Mouse (Mus musculus) limb, embryonic 12.5 days (tissue): ENCODE data around the gene Stk4. TPM values are rescaled to one million over a fixed set of nuclear protein-coding genes. Genes with fewer than 3 reads are reported as not detected.
A peak's percentile ranks its signal among the peaks of the same experiment; 100 is the strongest.

ENCODE experiments used
- ATAC-seq: fragments of 200-750 bp; cut with Nextera tagmentation; 2 replicates; pipeline ENCODE4 v1.8.0; 2017; ENCODE audit warnings: low read depth, moderate TSS enrichment; ENCODE audit not compliant: insufficient number of reproducible peaks, insufficient read depth, low FRiP score, low TSS enrichment
- H3K27ac ChIP-seq: fragments of 300-500 bp; sonication (generic); 2 replicates; pipeline ENCODE4 v1.5.1; 2016; ENCODE audit warnings: mild to moderate bottlenecking, moderate library complexity
- H3K27me3 ChIP-seq: fragments of 300-500 bp; sonication (generic); 2 replicates; pipeline ENCODE4 v1.6.1; 2016; ENCODE audit warnings: mild to moderate bottlenecking, moderate library complexity
- H3K36me3 ChIP-seq: fragments of 300-500 bp; sonication (generic); 2 replicates; pipeline ENCODE4 v1.6.1; 2016; ENCODE audit warnings: mild to moderate bottlenecking, moderate library complexity
- H3K4me1 ChIP-seq: fragments of 300-500 bp; sonication (generic); replicated peaks from 2 replicates; pipeline ENCODE4 v1.6.1; 2016
- H3K4me2 ChIP-seq: fragments of 300-500 bp; sonication (generic); 2 replicates; pipeline ENCODE4 v1.6.1; 2016; ENCODE audit warnings: mild to moderate bottlenecking, moderate library complexity
- H3K4me3 ChIP-seq: fragments of 300-500 bp; sonication (generic); replicated peaks from 2 replicates; pipeline ENCODE4 v1.5.1; 2016; ENCODE audit warnings: mild to moderate bottlenecking
- H3K9ac ChIP-seq: fragments of 300-500 bp; sonication (generic); replicated peaks from 2 replicates; pipeline ENCODE4 v1.6.1; 2016; ENCODE audit warnings: mild to moderate bottlenecking, moderate library complexity
- H3K9me3 ChIP-seq: fragments of 300-500 bp; sonication (generic); 2 replicates; pipeline ENCODE4 v1.6.1; 2016; ENCODE audit warnings: mild to moderate bottlenecking, moderate library complexity
- WGBS: fragments of 180-500 bp; shearing (Covaris S2); methylation state at CpG from one replicate; pipeline ENCODE4 v1.1.7; 2016; 5-methylcytosine and 5-hydroxymethylcytosine counted together
- polyA plus RNA-seq: library from polyadenylated mRNA; unstranded; fragments of >200 nt; fragmentation: Nextera tagmentation; extraction: Ambion mirVana; gene quantifications from 2 replicates; pipeline ENCODE4 v1.2.1, GENCODE M21; 2016

Stk4 gene
- polyA plus RNA-seq, 1 experiment from 2014 or later, result 29.6 TPM

DNA sequence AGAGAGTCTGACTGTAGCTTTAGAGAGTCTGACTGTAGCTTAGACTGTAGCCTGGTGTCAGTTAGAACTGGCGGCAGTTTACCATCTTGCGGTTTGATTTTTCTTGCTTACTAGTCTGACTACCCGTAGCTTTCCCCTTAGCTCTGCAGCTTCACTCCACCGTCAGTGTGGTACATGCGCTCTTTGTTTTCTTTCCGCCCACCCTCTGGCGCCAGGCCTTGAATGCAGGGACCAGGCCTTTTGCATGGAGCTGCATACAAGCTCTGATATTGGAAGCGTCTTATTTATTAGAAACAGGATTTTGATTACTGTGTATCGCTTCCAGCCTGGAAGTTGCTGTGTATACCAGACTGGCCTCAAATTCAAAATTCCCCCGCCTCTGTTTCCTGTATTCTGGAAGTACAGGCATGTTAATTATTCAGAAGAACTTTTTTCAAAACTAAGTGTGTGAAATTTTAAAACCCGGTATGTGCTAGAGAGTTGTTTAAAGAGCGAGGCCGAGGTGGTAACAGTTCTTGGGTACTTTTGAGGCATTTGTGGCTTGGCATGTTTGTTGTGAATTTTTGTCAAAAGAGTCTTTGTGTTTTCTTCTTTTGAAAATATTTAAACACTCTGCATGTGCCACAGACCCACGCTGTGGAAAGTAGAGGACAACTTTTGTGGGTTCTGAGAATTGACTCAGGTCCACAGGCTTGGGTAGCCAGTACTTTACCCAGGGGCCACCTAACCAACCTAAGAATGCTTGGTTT is 36.3 kb downstream of the Stk4 start:
- peaks cover 38% of the 10 kb centered on the region; the same call in 1 of the 2 replicates for H3K36me3 ChIP-seq
- no peaks in the 10 kb centered on the region for H3K9me3 ChIP-seq
- H3K4me2 ChIP-seq, result no peak overlapping the region
- no peak for ATAC-seq
- WGBS, result 88% methylated on average over 14 of the region's 14 CpGs
- peaks cover 22% of the 10 kb centered on the region for H3K4me1 ChIP-seq
- H3K27ac ChIP-seq, result peak overlapping the region; percentile 59
- H3K27me3 ChIP-seq, result no peaks in the 10 kb centered on the region
- no peak overlapping the region for H3K4me3 ChIP-seq
- no peak overlapping the region for H3K9ac ChIP-seq

DNA sequence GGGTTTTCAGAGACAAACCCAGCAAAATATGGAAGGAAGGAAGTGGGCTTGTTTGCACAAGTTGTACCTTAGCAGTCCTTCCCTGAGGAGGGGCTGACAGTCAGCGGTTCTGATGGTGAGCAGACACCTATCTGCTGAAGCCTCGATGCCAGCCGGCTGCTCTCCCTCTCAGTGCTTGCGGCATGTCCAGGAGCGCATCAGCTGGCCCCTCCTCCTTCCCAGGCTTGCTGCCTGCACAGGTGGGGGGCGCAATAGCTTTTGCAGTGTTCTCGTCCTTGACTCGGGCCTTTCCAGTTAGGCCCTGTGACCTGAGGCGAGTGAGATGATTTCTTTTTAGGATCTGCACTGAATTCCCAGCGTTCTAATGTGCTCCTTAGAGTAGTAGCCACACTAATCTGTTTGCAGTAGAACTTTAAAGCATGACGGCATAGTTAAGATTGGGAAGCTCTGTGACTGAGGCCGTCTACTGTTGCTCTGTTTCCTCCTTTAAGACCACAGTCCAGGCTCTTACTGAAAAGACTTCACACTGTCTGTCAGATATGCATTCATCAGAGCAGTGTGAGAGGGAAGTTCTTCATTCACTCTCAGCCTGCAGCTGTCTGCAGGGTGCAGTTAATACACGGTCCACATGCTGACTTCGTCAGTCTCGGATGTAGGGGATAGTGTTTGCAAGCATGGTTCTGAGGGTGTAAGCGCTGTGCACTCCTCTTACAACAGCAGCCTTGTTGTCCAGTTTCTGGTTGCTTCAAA is 37.2 kb downstream of the Stk4 start:
- Histone ChIP-seq H3K4me2 (no peak overlapping the region), H3K27ac (peak overlapping the region; percentile 54)
- no peak for ATAC-seq

DNA sequence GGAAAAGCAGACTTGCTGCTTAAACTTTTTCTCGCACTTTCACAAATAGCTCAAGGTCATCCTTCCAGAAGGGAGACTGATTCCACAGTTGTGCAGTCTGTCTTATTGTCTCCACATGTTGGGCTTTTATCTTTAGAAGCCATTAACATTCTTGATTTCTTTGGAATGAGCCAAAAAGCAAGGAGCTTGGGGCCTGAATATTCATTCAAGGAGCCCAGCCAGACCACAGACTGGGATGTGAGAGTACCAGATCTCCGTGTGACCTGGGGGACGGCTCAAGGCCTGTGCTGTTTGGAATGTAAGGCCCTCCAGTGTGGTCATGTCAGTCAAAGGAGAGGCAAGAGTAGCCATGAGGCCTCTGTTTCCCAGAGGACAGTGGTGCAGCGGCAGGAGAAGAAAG is 38.4 kb downstream of the Stk4 start:
- no peak for ATAC-seq
- no peak overlapping the region for H3K4me3 ChIP-seq
- H3K27ac ChIP-seq, result peak overlapping the region; percentile 68
- 58% methylated on average over 4 of the region's 4 CpGs for WGBS
- H3K9ac ChIP-seq, result no peak overlapping the region
- peaks cover 29% of the 10 kb centered on the region; the same call in 1 of the 2 replicates for H3K36me3 ChIP-seq
- H3K4me2 ChIP-seq, result no peak overlapping the region
- H3K27me3 ChIP-seq, result no peaks in the 10 kb centered on the region
- peaks cover 22% of the 10 kb centered on the region for H3K4me1 ChIP-seq
- H3K9me3 ChIP-seq, result no peaks in the 10 kb centered on the region

More for the DNA sequence above, 37.2 kb downstream of the Stk4 start:
- H3K4me1 ChIP-seq, result peaks cover 22% of the 10 kb centered on the region
- H3K27me3 ChIP-seq, result no peaks in the 10 kb centered on the region
- peaks cover 34% of the 10 kb centered on the region; the same call in 1 of the 2 replicates for H3K36me3 ChIP-seq
- whole genome bisulfite sequencing, result 75% methylated on average over 16 of the region's 16 CpGs
- no peaks in the 10 kb centered on the region for H3K9me3 ChIP-seq
- H3K9ac ChIP-seq, result no peak overlapping the region
- no peak overlapping the region for H3K4me3 ChIP-seq

DNA sequence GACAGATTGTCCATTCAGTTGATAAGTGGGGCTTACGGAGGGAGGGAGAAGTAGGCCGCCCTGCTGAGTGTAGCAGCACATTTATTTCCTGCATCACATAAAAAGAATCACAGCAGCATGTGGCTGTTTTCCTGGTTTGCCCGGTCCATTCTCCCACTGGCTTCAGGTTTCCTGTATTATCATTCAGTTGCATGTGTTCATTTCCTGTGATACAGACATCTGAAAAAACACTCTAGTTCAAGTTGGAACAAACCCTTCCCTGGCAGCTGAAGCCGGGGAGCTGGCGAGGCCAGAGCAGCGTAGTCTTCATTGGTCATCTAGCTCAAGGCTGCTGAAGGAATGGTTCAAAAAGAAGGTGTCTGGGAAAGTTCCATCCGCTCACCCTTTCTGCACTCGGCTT is 41.4 kb downstream of the Stk4 start:
- Histone ChIP-seq H3K4me1 (peaks cover 44% of the 10 kb centered on the region), H3K9ac (no peak overlapping the region), H3K27ac (no peak overlapping the region), H3K4me2 (no peak overlapping the region), H3K4me3 (no peak overlapping the region), H3K27me3 (no peaks in the 10 kb centered on the region), H3K36me3 (peaks cover 16% of the 10 kb centered on the region; the same call in 1 of the 2 replicates), H3K9me3 (no peaks in the 10 kb centered on the region)
- WGBS, result 83% methylated on average over 8 of the region's 8 CpGs
- no peak for ATAC-seq

DNA sequence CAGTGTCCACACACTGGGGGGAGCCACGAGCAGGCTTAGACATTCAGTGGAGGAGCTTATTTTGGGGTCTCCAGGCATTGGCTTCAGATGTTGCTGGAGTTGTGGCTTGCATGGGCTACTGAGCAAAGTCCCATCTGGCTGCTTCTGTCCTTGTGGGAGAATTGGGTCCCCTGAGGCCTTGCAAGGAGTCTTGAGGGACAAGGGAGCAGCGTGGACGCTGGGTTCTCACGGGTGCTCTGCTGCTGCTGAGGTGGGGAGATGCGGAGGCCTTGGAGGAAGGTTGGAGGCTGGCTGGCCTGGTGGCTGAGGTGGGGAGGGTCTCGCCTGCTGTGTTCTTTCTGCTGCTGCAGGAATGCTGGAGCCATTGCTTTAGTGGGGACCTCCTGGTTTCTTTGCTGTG is 43.9 kb downstream of the Stk4 start:
- peaks cover 26% of the 10 kb centered on the region for H3K4me1 ChIP-seq
- no peak for ATAC-seq
- H3K27me3 ChIP-seq, result no peaks in the 10 kb centered on the region
- peak overlapping the region; percentile 59; the same call in 1 of the 2 replicates for H3K27ac ChIP-seq
- 90% methylated on average over 6 of the region's 6 CpGs for WGBS
- H3K9ac ChIP-seq, result no peak overlapping the region
- H3K9me3 ChIP-seq, result no peaks in the 10 kb centered on the region
- H3K36me3 ChIP-seq, result peaks cover 15% of the 10 kb centered on the region
- no peak overlapping the region for H3K4me2 ChIP-seq
- no peak overlapping the region for H3K4me3 ChIP-seq

DNA sequence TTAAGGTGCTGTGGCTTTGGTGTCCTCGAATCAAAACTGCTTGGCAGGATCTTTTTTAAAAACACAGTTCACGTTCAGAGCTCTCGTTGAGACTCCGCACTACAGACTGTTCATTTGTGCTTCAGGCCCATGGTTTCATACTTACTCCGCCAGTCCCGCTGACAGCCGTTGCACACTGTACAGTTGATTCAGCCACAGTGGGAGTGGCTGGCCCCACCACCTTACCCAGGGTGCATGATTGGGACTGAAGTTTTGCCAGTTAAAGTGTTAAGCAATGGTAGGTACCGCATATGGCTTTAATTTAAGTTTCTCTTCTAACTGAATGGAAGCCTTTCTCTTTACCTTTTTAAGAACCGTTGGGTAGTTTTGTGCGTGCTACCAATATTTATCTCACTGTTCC is 45.4 kb downstream of the Stk4 start:
- Histone ChIP-seq H3K4me1 (peaks cover 26% of the 10 kb centered on the region), H3K4me3 (no peak overlapping the region), H3K9me3 (no peaks in the 10 kb centered on the region), H3K27ac (peak overlapping the region; percentile 81), H3K9ac (no peak overlapping the region), H3K36me3 (peaks cover 30% of the 10 kb centered on the region), H3K27me3 (no peaks in the 10 kb centered on the region), H3K4me2 (no peak overlapping the region)
- 52% methylated on average over 10 of the region's 10 CpGs for WGBS
- peak; percentile 87 for ATAC-seq

DNA sequence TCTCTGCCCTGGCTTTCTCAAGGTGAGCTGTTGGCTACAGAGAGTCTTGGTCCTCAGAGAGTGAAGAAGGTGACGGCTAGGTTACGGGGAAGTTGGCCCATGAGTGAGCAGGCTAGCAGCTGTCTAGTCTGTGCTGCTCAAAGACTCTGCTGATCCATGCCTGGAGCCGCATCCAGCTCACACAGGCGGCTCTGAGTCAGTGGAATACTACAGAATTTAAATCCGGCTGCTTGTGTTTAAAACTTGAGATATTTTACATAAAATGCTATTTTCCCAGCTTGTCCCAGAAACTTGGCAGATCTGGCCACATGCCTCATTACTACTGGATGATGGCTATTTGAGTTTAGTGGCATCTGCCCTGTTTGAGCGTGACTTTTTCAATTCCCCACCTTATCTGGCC is 49.4 kb downstream of the Stk4 start:
- Histone ChIP-seq H3K4me3 (no peak overlapping the region), H3K36me3 (peaks cover 42% of the 10 kb centered on the region)

DNA sequence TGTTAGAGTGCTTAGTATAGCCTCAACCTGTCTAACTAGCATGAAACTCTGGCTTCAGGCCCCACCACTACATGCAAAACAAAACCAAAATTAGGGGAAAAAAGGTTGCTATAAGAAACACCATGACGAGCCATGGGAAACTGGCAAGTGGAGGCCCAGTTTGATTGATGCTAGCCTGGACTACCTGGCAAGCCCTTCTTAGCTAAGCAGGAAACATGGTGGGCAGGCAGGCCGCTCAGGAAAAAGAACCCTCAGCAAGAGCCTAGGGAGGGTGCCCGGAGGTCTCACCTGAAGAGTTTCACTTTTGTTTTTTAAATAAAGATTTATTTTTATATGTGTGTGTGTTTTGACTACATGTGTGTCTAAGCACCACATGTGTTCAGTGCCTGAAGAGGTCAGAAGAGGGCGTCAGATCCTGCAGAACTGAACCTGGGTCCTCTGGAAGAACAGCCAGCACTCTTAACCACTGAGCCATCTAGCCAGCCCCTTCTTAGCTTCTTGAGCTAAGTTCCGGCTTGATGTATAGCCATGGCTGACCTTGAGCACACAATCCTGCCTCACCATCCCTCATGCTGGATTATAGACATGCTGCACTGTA is 53.1 kb downstream of the Stk4 start:
- peaks cover 37% of the 10 kb centered on the region for H3K36me3 ChIP-seq
- ATAC-seq, result no peak
- no peak overlapping the region for H3K27ac ChIP-seq
- 87% methylated on average over 5 of the region's 5 CpGs for WGBS
- H3K27me3 ChIP-seq, result no peaks in the 10 kb centered on the region
- peaks cover 17% of the 10 kb centered on the region for H3K4me1 ChIP-seq
- no peak overlapping the region for H3K4me2 ChIP-seq
- H3K4me3 ChIP-seq, result no peak overlapping the region
- H3K9ac ChIP-seq, result no peak overlapping the region
- H3K9me3 ChIP-seq, result no peaks in the 10 kb centered on the region

More for the DNA sequence above, 49.4 kb downstream of the Stk4 start:
- ATAC-seq, result no peak
- no peaks in the 10 kb centered on the region for H3K9me3 ChIP-seq
- H3K4me2 ChIP-seq, result no peak overlapping the region
- 95% methylated on average over 6 of the region's 6 CpGs for WGBS
- H3K4me1 ChIP-seq, result peaks cover 19% of the 10 kb centered on the region
- H3K27ac ChIP-seq, result no peak overlapping the region
- no peaks in the 10 kb centered on the region for H3K27me3 ChIP-seq
- no peak overlapping the region for H3K9ac ChIP-seq

DNA sequence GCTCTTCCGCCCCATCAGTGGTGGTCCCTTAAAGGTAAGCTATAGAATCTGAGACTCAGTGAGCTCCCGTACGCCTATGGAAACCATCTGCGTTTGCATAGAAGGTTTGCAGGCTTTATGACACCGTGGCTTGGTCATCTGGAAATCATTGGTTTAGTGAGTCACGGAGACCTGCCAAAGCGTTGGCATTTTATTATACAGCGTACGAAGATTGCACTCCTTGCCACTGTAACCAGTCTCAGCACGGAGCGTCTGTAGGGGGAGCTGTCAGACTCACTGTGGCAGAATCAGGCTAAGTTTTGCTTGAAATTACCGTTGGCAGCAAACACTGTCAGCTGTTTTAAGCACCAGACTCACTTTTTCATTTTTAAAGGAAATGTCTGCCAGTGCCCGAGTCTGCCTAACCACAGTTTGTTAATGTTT is 56.4 kb downstream of the Stk4 start:
- Histone ChIP-seq H3K4me3 (no peak overlapping the region), H3K4me2 (no peak overlapping the region), H3K9ac (no peak overlapping the region), H3K27me3 (no peaks in the 10 kb centered on the region), H3K36me3 (peaks cover 20% of the 10 kb centered on the region; the same call in 1 of the 2 replicates), H3K9me3 (no peaks in the 10 kb centered on the region), H3K27ac (peak overlapping the region; percentile 59), H3K4me1 (peaks cover 27% of the 10 kb centered on the region)
- 33% methylated on average over 13 of the region's 13 CpGs for WGBS
- ATAC-seq, result no peak; the same call in 1 of the 2 replicates

DNA sequence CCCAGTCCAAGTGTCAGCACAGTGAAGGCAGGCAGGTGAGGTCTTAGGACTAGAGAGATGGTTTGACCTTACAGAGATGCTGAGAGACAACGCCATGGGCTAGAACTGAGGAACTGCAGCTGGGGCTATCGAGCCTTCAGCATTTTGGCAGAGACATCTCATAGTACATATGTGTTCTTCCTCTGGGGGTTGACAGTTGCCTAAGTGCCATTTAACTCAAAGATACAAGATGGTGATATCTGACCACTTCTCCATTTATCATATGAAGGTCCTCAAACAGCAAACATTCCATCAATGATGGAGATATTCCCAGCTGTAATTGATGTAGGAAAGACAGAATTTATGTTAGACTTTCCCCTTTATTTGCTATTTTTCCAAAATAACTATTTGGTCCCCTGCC is 57.2 kb downstream of the Stk4 start:
- H3K9me3 ChIP-seq, result no peaks in the 10 kb centered on the region
- no peak for ATAC-seq
- H3K9ac ChIP-seq, result no peak overlapping the region
- peaks cover 19% of the 10 kb centered on the region; the same call in 1 of the 2 replicates for H3K36me3 ChIP-seq
- 94% methylated on average over 2 of the region's 2 CpGs for WGBS
- H3K27ac ChIP-seq, result no peak overlapping the region
- H3K4me3 ChIP-seq, result no peak overlapping the region
- peaks cover 28% of the 10 kb centered on the region for H3K4me1 ChIP-seq
- H3K4me2 ChIP-seq, result no peak overlapping the region
- H3K27me3 ChIP-seq, result no peaks in the 10 kb centered on the region
